Mouse (Mus musculus) c-Kit-negative CD71-positive TER-119-positive erythroid progenitor cells, embryonic 14.5 days (primary cell): Measurements from ENCODE around the gene Nudt16l1.

Experiments
- DNase-seq: peaks from one replicate; pipeline ENCODE4 v3.0.0-alpha.2; 2013; ENCODE audit warnings: low read depth, low spot score

Gene Nudt16l1

DNA sequence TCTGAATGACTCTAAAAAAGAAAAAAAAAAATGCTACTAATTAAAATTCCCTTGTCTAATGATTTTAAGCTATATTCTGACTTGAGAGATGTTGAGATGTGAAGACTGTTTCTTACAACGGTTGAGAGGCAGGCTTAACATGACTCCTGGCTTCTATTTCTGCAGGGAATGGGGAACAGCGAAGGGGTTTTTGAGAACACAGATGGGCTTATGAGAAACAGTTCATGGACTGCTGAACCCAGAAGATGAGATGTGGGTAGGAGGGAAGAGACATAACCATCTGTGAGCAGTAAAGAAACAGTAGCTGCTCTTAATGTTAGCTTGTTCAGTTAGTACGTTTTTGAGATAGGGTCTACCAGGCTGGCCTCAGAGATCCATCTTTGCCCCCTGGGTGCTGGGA is 18.0 kb downstream of the Nudt16l1 start:
- DNase-seq = no peak

DNA sequence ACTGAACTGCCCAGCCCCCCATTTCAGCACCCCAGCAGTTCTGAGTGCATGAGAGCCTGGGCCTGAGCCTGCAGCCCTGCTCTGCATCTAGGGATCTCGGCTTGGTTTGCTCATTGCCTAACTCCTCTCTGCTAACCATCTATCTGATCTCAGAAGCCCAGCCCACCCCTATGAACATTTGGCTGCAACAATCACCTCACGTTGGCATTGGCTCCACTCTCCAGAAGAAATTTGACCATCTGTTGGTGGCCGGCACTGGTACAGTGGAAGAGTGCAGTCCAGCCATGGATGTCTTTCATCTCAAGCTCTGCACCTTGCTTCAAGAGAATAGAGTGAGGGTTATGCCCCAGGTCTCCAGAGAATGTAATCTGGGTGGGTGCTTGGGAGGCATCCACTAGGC is 18.9 kb downstream of the Nudt16l1 start:
- DNase-seq = no peak

DNA sequence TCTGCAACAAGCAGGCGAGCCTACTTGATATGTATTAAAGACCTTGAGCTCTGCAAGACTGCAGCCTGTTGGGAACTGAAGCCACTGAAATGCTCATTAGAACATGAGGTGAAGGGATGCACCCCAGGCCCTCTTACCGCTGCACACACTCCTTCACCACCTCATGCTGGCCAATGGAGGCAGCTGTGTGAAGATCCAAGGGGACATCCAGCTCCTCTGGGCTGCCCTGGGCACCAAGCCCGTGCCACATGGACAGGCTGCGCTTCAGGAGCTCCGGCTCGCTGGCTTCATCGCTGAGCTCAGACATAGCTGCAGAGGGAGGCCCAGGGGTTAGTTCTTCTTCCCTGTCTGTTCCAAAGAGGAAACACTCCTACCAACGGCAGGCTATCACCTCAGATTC is 21.7 kb downstream of the Nudt16l1 start:
- no peak for DNase-seq

DNA sequence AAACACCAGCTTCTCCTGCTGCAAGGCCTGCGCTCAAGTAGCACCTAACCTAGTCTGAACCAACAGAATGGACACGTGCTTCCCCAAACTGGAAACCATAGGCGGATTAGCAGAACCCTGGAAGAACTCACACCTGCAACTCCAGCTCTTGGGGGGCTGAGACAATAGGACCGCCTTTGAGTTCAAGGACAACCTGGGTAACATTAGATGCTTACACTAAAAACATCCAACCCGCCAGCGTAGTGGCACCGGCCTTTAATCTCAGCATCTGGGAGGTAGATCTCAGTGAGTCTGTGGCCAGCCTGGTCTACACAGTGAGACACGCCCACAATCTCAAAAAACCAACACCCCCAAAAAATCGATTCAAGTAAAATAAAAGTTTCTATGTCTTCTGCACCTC is 24.8 kb downstream of the Nudt16l1 start:
- DNase-seq = no peak

DNA sequence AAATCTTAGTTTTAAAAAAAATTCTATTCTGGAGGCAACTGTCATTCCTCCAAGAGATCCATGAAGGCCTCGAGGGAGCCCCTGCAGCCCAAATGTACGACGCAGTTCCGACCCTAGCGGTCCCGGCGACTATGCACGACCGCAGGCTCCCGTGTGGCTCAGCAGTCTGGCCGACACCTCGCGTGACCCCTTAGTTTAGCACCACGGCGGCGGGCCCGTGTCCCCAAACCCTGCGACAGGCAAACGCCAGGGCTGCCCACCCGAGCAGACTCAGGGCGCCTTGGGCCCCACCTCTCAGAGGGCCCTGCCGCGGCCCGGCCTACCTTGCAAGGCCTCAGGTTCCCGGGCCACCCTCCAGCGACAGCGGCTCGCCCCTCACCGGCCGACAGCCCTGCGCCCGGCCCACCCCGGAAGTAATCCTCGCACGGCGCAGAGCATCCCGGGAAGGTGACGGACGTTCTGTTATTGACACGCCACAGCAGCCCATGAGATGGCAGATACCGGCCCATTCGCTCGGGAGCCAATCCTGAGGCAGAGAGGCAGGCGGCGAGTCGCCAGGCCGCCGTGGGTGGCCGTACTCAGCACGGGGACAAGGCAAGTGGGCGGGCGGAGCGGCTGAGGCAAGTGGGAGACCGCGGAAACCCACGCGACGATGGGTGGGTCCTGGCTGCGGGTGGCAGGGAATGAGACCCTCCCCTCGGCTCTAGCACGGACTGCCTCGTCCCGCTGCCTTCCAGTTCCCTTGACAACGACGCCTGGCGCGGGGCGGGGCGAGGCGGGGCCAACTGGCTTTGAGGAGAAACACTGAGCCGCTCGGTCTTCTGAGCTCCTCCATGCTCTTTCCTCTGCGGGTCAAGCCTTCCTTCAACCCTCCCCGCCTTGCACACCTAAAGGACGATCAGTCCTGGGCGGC is 25.5 kb downstream of the Nudt16l1 start, which contains the start of gene Anks3:
TSS of gene Anks3 (minus strand) at position 409 of the 913 bp plus-strand sequence.
- DNase-seq = peak; percentile 84

DNA sequence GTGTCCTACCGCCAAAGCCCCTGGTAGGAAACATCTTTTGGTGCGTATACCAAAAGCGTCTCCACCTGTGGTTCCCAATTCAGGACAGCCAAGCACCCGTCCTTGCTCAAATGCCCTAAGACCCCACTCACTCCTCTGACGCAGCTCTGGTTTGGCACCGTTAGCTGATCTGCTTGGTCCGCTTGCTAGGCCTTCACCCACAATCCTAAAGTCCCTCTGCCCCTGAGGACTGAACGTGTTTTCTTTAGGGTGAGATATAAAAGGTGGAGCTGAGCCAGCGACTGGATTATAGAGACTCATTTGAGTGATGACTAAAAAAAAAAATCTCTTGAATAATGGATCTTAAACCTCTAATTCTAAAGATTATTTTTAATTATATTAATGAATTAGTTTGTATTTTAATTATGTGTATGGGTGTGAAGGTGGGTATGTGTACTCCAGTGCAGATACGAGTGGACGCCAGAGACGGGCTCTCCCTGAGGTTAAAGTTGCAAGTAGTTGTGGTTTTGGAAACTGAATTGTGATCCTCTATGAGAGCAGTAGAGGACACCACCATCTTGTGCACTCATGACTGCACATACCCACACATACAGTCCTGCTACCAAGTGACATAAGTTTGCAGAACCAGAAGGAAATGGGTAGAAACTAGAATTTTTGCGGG is 26.3 kb downstream of the Nudt16l1 start:
- no peak for DNase-seq

DNA sequence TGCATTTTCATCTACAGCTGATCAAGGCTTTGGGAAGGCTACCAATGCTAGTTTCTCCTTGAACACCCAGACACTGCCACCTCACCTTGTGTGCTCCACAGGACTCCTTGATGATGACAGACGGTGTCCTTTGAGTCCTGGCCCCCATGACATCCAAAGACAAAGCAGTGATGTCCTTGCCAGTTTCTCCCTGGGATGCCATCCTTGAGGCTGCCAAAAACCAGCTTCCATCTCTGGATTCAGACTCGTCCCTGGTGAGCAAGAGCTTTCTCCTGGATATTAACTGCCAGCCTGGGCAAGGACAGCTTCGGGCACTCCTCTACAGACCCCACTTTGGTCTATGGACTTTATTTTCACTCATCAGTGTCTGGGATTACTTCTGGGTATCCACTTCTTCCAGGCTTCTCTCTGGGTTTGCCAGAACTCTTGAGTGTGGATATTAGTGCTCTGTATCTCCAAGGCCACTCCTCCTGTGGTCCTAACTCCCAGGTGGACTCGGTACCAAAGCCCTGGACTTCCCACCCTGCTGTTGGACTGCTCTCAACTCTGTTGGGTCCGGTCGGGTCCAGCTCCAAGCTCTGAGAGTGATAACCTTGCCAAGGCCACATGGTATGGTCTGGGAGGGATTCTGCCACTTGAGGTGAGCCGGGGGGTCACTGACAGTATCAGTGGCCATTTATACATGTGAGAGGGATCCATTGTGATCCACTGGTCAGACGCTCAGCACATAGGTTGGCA is 27.0 kb downstream of the Nudt16l1 start:
- DNase-seq = no peak

DNA sequence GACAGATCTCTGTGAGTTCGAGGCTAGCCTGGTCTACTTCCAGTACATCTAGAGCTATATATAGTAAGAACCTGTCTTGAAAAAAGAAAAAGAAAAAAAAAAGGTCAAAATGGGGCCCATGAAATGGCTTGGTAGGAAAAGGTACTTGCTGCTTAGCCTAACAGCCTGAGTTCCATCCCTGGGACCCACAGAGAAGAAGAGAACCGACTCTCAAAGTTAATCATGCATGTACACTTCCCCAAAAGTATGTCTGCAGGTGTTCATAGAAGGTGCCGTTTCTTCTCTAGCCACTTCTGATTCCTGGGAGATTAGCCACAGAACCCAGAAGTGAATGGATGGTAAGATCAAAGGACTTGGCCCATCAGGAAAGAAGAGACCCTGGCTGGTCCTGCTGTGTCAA is 29.9 kb downstream of the Nudt16l1 start:
- no peak for DNase-seq

DNA sequence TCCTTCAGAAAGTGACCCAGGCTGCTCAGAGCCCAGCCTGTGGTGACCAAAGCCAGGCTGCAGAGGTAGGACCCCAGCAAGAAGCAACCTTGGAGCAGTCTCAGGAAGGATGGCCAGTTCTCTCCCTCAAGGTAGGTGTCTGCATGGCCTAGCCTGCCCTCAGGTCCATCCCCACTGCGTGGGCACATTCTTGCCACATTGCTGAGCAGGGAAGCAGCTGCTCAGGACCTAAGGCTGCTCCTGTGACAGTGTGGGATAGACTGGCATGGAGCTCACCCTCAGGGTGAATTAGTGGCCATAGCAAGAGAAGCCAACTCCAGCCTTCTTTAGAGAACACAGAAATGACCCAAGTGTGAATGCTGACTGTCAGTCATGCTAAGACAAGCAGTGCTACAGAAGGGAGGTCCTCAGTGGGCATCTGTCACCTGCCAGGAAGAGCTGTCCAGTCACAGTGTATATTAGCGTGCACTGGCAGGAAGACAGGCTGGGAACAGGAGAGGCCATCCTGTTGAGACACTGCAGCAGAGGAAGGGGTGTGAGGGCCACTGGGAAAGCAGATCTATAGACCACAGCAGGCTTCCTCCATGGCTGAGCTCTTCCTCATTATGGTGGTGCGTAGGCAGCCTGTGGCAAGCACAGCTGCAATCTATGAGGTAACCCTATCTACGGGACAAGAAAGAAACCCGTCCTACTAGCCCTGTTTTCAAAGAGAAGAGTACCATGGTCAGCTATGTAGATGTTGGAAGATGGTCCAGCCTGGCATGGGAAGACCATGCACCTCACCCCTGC is 30.7 kb downstream of the Nudt16l1 start:
- DNase-seq = no peak

DNA sequence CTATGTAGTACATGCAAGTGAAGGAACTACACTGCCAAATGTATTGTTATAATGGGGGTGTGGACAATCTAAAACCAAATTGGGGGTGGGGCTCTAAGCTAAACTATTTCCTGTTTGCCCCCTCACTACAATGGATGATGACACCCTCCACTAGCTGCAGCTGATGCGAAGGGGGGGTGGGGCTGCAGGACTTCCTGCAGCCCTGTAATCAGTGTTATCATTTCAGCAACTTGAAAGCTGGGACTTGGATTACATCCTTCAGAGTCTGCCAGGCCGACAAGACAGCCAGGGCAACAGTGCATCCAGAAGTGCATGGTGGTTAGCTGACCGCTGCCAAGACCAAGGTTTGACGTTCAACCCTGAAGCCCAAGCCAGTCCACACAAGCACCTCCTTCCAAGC is 33.1 kb downstream of the Nudt16l1 start:
- DNase-seq = no peak

DNA sequence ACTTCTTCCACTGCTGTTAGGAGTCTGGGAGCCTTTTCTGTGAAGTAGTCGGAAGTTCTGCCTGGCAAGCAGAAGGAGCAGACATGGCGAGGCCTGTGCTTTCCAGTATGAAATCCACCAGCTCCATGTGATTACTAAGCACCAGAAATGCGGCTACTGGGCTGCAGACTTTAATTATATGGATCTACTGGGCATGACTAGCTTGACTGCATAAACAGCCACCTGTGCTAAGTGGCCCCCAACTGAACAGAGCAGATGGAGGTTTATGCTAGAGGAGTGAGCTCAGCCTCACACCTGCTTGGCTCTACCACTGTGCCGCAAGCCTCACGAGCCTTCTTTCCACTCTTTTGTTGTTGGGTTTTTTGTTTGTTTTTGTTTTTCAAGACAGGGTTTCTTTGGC is 36.0 kb downstream of the Nudt16l1 start:
- no peak for DNase-seq

DNA sequence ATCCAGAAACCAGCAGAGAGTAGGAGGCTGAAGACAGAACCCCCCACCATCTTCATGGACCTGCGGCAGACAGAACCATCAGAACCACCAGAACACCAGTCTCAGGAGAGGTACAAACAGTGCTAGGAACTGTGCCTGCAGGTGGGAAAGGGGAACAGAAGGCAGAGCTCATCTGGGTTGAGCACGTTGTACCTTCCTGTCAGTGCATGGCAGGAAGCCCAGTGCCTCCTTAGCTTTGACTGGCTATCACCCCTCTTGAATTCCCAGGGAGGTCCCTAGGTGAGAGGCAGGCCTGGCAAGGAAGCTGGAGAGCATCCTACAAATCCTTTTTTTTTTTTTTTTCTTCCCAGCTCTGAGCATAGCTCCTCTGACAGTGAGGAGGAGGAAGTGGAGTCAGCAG is 37.6 kb downstream of the Nudt16l1 start:
- no peak for DNase-seq

DNA sequence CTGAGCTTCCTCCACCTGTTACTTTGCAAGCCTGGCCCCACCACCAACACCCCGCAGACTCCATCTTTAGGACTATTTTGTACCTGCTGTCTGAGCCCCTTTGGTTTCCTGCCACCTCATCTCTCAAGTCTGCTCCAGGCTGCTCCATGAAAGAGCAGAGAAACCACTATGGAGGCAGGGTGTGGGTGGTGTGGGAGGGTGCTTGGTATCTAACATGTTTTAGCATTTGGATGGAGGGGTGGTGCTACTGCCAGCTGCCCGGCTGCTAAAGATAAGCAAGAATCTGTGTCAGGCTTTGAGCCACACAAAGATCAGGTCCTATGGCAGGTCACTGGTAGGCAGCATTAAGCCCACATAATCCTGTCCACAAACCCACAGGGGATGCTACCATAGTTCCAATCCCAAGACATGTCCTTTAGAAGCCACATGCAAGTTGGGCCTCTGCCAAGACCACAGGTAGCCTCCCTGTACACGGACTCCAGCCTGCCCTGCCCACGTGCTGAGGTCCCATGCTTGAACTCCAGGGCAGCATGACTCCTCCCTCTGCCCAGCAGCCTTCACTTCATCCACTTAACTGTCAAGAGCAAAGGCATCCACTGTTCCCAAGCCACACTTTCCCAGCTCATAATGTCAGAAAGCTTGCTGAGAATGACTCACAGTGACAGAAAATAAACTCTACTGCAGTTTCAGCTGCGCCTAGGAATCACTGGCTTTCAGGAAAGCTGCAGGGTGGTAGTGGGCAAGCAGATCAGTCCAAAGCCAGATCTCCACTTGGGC is 39.9 kb downstream of the Nudt16l1 start:
- DNase-seq = no peak

DNA sequence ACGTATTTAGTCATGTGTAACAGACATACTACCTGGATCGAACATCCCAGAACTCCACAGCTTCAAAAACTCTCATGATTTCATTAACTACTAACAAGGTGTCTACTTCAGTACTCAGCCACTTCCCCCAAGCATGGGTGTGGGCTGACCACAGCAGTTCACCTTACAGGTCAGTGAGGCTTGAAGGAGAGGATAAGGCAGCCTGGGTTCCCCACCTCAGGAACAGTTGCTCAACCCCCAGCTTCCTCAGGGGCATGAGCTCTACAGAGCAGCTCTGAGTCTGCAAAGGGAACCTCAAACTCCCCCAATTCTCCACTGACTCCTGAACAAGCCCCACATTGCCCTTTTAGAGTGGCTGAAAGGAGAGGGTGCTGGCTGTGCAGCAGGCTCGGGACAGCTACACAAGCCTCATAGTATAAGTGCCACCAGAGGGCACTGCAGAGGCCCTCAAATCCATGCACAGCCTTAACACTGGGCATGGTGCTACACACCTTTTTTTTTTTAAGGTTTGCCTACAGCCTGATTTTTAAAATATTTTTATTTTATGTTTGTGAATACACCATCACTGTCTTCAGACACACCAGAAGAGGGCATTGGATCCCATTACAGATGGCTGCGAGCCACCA is 41.3 kb downstream of the Nudt16l1 start:
- DNase-seq = no peak

DNA sequence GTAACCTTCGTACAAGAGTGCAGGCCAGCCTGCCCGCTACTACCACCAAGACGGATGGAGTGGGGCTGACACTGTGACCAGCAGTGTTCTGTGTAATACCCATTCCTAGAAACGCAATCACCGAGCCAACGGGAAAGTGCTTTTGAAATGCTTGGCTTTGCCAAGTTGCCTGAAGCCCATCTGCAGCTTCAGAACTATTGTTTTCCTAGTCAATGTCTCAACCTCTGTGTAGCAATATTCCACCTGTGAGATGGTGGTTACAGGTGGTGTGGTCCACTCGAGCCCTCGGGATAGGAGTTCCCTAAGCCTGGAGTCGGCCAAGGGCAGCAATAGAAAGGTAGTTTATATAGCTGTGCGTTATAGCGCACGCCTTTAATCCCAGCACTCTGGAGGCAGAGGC is 46.2 kb downstream of the Nudt16l1 start:
- no peak for DNase-seq
